Mouse (Mus musculus) layer of hippocampus, adult 18-20 months (tissue): ENCODE results near the gene Rcan1. TPM values are rescaled to one million over a fixed set of nuclear protein-coding genes. Genes with fewer than 3 reads are reported as not detected.

Experiments used
- DNase-seq, 2 experiments: peaks; one replicate each; pipeline ENCODE4 v3.0.0; 2022; ENCODE audit warnings: low spot score in 2 of 2
- total RNA-seq, 2 experiments: library from RNA; stranded (reverse); gene quantifications; 2 replicates each; pipeline ENCODE4 v1.2.3; 2021

Rcan1 gene
- total RNA-seq, 2 experiments from 2014 or later = 46.9 to 48.9 TPM

DNA sequence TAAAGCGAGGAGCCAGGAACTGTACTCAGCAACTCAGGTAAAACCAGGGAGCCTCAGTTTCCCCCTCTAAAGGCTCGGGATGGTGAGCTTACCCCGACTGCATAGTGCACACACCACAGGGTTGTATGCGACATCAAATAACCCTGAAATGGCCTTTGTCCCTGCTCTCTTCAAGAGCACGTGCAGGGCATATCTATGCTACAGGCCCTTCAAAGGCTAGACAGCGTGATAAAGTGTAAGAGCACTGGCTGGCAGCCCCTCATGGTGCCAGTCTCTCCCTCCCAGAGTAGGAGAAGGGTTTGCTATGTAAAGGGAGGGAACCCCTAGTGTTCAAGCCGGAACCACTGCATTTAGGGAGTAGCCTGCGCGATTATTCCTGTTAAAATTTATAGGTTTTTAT is 113.6 kb downstream of the Rcan1 start:
- DNase-seq = no peak

DNA sequence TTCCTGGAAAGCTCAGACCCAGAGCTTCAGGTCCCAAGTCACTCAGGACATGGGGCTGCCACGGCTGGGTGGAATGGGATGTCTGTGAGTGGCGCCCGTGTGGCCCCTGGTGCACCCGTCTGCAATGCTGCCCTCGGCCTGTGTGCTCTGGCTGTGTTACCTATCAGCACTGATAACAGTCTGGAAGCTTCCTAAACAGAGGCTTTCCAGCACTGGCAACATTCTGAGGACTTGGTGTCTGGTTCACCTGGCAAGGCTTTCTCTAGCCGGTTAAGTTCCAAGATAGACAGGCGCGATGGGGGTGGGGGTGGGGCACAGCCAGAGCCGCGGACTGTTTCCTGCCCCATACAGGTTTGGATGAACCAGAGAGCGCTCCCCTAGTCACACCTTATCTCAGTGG is 114.7 kb downstream of the Rcan1 start:
- no peak for DNase-seq

DNA sequence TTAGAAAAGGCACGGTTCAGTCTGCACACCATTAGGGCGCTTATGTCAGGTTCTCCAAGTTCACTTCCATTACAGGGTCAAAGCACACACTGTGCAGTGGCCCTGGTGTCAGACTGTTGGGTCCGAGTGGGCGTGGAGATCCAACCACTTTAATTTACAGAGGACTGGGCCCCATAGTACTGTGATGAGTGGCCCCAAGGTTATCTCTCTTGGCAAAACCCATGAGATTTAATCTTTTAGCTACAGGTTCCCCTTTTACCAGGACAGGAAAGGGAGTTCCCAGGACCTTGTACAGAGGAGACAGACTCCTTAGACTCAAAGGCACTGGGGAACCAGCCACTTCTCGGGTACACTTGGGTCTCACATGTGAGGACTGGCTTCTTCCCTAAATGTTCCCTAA is 115.3 kb downstream of the Rcan1 start:
- no peak for DNase-seq

DNA sequence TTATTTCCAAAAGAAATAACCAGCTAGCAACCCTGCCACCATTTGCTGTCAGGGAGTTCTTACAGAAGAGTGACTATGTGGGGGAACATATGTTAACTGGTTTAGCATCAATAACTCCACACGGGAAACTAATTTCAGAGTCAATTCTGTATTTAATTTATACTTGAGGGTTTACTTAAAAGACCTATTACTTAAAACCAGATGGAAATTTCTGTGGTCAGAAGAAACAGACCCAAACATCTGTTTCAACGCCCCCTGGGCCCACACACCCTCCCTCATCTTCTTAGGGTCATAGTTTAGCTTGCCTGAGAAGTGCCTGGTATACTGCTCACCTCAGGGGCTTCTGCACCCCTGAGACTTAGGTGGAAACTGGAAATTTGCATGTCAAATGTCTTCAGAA is 116.8 kb downstream of the Rcan1 start:
- no peak for DNase-seq

DNA sequence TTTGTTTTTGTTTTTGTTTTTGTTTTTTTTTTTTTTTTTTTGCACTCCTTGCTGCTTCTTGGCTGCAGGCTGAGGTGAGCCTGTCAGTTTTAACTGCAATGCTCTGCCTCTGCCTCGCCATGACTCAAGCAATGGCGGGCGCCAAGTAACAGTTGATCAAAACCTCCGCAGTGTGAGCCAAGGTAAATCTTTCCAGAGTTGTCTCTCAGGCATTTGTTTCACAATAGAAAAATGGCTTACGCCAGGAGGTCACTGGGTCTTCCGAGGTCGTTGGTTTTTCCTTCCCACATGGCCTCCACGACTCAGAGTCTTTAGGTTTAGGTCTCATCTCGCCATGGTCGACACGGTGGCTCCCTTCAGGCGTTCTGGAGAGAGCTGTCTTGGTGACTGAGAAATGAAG is 117.4 kb downstream of the Rcan1 start:
- DNase-seq = no peak

DNA sequence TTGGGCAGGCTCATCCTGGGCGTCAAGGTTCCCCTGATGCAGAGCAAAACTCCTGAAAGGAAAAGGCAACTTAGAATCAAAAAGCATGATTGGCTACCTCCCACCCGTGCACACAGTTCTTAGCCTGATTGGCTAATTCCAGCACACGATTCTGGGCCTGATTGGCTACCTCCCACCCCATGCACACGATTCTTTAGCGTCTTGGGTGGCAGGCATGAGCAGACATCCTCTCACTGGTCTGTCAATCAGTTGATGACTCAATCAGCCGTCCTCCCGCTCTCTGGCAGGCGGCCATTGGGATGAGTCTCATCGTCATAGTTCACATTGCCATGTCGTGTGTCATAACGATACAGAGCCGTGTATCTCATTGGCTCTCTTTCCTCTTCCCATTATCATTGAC is 121.7 kb downstream of the Rcan1 start:
- DNase-seq = peak; percentile 25 to 57

DNA sequence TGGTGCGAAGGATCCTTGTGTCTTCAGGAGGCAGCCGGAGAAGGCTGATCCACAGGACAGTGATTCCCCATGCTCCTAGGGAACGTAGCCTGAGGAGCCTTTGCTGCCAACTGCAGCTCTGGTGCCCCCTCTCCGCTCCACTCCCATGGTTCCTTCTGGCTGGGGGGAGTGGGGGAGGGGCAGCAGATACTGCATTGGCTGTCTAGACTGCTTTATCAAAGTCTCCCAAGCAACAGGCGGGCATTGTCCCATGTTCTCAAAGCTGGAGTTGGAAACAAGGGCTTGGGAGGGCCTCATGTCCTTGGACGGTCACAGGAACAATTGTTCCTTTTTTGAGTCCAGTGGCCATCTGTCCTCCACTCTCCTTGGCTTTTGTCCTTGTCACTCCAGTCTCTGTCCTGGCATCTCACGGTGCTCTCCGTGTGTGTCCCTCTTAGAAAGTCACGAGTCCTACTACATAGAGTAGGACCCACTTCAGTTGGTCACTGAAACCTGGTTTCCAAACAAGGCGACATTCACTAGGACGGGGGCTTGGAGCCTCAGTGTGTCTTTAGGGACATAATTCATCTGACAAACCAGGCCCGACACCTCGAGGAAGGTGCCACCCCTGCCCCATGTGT is 124.3 kb downstream of the Rcan1 start:
- DNase-seq = no peak

DNA sequence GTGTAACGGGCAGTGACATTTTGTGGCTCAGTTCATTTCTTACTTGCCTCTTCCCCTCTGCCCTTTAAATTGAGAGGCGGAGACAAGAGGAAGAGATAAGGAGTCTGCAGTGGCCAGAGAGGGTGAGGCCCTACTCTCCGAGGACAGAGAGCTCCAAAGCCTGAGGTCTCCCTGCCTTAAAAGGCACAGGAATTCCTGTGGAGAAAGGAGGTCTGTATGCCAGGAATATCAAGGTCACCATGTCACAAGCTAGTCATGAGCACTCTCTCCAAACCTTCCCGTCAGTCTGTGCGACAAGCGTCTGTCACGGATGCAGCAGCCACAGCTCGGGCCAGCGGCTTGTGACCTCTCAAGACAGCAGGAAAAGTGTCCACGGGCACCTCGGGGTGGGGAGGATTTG is 125.5 kb downstream of the Rcan1 start:
- DNase-seq = no peak

Other genes starting within 250 kb of the Rcan1 start
- gene Kcne2, start 178.5 kb downstream of the Rcan1 start, total RNA-seq = 1 to 10 TPM in 1 of 2 experiments, not detected in 1; 1.3 TPM
- 10 to 100 TPM; 17.1 to 23.6 TPM for gene Smim11, start 169.6 kb downstream of the Rcan1 start, total RNA-seq
- gene Fam243, start 149.4 kb downstream of the Rcan1 start, total RNA-seq = not detected
- gene Kcne1, start 111.4 kb downstream of the Rcan1 start, total RNA-seq = not detected
- 1 to 10 TPM; 3.1 to 4.1 TPM for gene Clic6, start 14.9 kb upstream of the Rcan1 start, total RNA-seq